Mouse (Mus musculus) stomach, postnatal 0 days (tissue): ENCODE measurements around the gene Gm40193.

Experiments used
- CTCF ChIP-seq: IDR thresholded peaks from 2 replicates; pipeline ENCODE4 v1.5.1; 2016; ENCODE audit warnings: antibody characterized with exemption, low read depth, mild to moderate bottlenecking, moderate library complexity
- EP300 ChIP-seq: optimal IDR thresholded peaks from 2 replicates; pipeline ENCODE3; 2016; ENCODE audit warnings: antibody characterized with exemption

GRCm38 (mm10) chr11:70577201-70577600 lies 44.5 kb upstream of the Gm40193 start:
- TF ChIP-seq CTCF (no peak), EP300 (no peak)
